Mouse (Mus musculus) kidney, postnatal 25 days (tissue): Measurements from ENCODE around the gene Senp6.
A peak's percentile ranks its signal among the peaks of the same experiment; 100 is the strongest.

Experiments used
- DNase-seq, 2 experiments: peaks; one replicate each; pipeline ENCODE4 v3.0.0; 2021; ENCODE audit warnings: mixed read lengths in 2 of 2

The Senp6 gene

DNA sequence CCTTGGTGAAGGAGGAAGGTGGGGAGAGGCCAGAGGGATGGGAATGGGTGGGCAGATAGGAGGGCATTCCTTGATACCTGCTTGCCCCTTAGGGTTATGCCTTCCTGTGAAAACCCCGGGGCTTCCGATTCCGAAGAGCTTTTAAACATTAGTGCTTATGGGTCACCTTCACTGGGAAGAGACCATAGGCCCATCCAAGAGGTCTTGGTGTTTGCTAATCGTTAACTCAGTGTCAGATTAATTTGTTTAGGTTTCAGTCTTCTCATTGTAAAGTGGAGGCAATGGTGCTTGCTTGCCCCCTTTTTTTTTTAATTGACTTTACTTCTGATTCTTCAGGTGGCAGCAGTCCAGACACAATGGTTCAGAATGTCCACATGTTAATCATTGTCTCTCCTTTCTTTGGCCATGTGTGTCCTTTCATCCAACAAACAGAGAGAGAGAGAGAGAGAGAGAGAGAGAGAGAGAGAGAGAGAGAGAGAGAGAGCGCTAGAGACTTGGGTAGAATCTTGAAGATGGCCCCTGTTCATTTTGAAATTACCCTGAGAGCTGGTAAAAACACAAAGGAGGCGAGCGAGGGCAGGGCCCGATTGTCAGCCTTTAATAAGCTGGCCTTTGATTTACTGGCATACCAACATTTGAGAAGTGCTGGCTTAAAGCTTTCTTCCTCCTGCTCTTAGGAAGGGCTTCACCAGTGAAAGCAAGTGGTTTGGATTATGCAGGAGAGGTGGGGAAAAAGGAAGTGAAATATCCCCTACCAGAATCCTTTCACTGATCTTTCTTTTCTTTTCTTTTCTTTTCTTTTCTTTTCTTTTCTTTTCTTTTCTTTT, 105.9 kb downstream of the Senp6 start:
- peak in 1 of 2 experiments; percentile 46 for DNase-seq

DNA sequence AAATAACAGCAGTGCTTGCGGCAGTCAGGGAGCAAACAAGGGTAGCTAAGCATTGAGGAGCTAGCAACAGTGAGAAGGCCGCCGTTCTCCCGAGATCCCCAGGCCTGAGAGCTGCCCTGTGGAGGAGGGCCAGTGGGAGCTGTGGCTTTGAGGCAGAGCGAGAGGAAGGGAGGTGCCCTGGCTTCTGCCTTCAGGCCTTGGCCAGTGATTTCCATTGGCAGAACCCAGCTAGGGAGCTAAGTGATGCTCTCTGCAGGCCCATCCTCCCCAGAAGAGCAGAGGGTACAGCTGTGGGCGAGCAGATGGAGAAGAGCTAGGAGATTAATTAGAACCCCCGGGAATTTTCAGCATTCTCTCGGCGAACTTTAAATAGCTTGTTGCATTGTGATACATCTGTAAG, 106.9 kb downstream of the Senp6 start:
- DNase-seq = peak; percentile 29 to 64

DNA sequence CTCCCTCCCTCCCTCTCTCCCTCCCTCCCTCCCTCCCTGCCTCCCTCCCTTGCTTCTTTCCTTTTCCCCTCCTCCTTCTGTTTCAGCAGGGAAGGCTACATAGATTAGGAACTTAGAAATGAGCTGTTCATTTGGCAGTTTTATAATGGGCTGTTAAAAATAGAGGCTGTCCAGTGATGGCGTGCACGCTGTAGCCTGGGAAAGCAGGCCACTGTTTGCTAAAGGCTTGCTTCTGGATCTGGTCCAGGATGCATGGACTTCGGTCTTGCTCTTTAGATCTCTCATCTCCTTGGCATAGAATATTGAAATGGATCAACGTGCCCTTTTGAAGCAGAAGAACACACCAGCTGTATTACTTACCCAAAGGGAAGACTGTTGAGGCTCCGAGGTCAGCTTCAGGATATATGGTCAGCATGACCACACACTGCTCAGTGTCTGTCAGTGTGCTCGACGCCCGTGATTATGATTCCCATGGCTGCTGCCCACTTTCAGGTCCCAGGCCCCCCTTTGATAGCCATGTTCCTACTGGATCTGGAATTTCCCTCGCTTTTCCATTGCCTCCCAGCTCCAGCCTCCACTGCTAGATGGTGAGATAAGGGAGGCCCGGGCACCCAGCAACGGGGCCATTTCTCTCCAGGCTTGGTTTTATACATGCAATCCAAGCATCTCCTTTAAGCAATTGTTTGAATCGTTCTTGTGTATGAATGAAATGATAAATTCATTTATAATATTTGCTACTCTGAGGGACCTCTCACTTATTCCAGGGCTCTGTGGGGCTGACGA, 110.2 kb downstream of the Senp6 start:
- peak; percentile 76 to 81 for DNase-seq

DNA sequence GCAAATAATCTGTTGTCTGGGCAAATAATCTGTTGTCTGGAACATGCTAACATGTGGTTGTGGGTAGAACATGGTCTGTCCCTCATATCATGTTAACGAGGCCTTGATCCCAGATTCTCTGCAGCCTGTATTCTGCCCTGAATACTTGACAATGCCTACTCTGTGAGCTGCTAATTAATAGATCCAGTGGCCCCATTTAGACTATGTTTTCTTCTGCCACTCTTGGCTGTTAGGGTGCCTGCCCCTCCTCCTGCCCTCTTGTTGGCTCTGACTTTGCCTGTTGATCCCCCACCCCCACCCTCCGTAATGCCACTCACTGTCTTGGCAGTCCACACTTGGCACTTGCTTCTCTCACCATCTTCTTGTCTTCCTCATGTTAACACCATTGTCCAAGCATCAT, 112.0 kb downstream of the Senp6 start:
- DNase-seq = no peak

DNA sequence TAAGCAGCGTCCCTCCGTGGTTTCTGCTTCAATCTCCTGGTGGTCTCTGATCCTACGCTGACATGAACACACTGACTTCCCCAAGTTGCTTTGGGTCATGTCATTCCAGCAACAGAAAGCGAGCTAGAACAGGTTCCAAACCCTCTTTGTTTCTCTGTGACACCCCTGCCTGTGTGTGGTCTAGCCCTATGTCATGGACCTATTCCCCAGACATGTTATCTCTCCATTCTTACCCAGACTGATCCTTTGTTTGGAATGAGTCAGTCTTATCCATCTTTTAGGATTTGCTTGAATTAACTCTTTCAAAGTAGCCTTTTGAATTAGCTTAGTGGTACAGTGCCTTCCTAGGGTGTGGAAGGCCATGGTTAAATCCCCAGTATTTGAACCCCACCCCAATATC, 113.0 kb downstream of the Senp6 start:
- no peak for DNase-seq

DNA sequence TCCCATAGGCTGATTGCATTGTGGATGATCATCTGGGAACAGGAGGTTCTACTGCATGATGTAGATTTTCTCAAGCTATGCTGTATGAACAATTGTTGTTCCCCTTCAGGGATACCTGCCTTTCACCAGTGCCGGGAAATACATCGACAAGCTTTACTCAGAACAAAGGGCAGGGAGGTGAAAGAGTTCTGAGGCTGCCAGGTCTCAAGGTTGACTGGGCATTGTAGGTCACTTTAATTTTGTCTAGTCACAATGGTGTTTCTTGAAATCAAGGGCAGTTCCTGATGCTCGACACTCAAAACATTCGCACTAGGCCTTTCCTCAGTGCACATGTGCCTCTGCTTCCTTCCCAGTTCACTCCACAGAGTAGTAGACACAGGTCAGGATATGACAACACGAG, 114.1 kb downstream of the Senp6 start:
- peak in 1 of 2 experiments; percentile 43 for DNase-seq

DNA sequence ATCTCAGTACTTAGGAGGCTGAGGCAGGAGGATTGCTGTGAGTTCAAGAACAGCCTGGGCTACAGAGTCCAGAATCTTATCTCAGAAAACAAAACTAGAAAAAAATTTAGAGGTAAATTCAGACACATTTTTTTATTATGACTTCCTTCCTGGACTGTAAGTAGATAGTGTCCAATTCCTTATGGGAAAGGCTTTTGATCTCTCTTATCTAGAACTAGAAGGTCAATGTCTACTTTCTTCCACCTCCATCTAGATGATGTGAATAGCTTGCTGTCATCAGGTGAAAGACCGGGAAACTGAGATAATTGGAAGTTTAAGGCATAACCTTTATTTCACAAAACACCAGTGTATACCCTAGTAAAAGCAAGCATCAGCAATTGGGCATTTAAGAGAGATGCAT, 115.0 kb downstream of the Senp6 start:
- no peak for DNase-seq

DNA sequence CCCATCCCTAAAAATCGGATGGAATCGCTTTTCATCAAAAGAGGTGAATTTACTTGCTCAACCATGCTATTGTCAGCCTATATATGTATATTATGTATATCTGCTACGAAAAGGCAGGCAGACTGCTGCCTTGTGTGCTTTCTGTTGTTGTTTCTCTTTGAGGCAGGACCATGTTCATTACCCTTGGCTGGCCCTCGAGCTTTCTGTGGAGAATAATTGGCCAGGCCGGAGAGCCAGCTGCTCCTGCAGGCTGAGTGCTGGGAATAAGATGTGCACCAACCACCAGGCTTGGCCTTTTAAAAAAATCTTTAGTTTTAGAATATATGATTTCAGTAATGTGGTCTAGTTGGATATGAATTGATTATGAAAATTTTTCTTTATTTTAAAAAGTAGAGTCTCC, 117.4 kb downstream of the Senp6 start:
- DNase-seq = no peak

DNA sequence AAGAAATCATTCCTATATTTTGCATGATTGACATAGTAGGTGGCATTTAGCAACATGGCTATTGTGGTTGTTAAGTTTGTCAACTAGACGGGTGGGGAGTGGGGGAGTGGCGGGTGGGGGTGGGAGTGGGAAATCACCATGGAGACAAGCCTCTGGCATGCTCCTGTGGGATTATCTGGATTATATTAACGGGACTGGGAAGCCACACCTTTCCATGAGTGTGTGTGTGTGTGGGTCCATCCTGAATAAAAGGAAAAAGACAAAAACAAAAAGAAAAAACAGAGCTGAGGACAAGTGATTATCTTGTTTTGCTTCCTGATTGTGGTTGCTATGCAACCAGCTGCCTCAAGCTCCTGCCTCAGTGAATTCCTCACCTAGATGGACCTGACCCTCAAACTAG, 119.0 kb downstream of the Senp6 start:
- no peak for DNase-seq

DNA sequence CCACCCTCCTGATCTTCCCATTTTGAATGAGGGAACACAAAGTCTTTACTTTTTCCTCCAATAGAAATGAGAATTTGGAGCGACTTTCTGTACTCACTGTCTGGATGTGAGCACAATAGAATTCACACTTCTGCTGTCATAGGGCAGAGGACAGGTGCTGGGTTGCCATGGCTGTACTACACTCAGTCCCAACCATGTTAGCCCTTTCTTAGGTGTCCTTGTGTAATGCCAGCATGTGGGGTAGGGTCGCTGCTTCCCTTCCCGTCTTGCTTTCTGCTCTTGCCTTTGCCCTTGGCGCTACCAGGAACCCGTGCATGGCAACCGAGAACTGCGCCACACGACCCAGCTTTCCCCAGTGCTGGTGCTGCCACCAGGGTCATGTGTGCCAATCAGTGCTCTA, 120.0 kb downstream of the Senp6 start:
- DNase-seq = no peak

DNA sequence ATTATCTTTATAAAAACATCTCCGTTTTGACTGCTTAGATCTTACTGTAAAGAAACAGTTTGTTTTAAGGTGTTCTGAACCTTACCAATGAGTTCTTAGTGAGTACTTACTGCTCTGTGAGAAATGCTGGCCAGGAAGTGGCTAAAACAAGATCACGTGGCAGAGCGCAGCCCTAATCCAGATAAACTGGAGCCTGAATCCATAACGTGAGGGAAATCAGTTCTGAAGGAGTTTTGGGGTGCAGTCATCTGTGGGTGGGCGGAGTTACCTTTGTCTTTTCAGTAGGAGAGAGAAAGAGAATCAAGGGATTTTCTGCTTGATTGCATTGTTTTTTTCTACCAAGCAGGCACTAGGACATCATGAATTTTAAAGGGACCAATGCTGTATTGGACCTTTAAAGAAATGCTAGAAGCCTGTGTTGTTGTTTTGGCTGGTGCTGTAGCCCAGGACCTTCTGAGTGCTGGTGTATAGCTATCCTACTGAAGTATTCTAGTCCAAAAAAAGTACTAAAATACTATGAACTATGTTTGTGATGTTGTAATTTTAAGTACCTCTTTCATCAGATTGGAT, 121.7 kb downstream of the Senp6 start:
- DNase-seq = peak; percentile 34 to 43

DNA sequence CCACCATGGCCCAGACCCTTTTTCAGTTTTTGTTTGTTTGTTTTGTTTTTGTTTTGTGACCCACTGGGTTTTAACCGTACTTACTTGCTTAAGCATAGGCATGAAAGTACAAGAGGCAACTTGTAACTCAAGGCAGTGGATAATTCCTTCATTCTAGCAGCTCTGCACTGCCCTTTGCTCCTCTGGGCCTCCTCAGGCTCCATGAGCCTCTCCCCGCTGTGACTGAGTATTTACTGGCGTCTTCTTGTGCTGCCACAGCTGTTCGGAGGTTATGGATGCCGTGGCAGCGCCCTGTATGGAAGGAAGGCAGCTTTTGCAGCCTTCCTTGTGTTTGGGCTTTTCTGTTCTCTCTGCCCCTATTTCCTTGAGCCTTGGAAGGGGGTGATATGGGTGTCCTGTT, 124.5 kb downstream of the Senp6 start:
- DNase-seq = peak in 1 of 2 experiments; percentile 44

DNA sequence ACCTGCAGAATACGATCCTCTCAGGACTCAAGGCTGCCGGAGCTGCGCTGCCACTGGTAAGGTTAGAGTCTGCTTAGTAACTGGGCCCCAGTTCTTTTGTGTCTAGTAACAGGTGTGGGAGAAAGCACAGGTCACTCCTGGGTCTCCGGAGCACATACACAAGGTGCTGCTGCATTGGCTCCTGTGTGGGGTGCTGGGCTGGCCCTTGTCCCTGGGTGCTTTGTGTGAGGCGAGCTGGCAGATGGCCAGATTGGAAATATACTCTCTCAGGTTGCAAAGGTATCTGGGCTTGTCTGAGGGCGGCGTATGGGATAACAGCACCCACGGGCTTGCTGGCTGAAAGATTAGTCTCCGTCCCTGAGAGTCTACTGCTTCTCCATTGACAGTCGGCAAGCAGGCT, 125.6 kb downstream of the Senp6 start:
- DNase-seq = peak; percentile 64 to 68

DNA sequence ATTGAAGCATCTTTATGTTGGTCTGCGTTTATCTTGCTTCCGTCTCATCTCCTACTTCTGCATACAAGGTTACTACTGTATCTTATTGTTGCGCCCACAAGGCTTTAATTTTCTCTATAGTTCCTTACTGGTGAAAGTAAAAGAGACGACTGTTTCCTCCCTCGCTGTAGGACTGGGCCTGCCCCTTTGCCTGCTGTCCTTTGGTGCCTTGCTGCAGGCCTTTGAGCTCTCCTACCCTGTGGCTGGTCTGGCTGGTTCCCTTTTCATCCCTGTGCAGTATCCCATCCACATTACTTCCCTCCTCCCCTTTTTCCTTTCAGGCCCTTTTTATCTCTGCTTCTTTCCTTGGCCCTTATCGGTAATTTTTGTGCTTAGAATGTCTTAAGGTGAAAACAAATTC, 127.7 kb downstream of the Senp6 start:
- DNase-seq = no peak
